Mouse (Mus musculus): ENCODE results near the gene Nrarp.

The Nrarp gene

GRCm38 (mm10) chr2:25194486-25195171, 14.1 kb downstream of the Nrarp start:
- intact Hi-C loops (cut with DNase I): loop anchor here (10.0 kb wide), 1 partner anchor 140 kb away; the partner anchor contains the start of gene Man1b1

GRCm38 (mm10) chr2:25195211-25196156, 14.9 kb downstream of the Nrarp start:
- intact Hi-C loops (cut with DNase I): loop anchor here (10.0 kb wide), 1 partner anchor 139 kb away; the partner anchor contains the start of gene Man1b1

GRCm38 (mm10) chr2:25196172-25196954, 15.8 kb downstream of the Nrarp start, which contains the start of gene Tor4a:
Tor4a (minus strand) TSS chr2:25196886.
- intact Hi-C loops (cut with DNase I): loop anchor here (10.0 kb wide), 1 partner anchor 138 kb away; the partner anchor contains the start of gene Man1b1

GRCm38 (mm10) chr2:25197191-25197590, 16.6 kb downstream of the Nrarp start:
- intact Hi-C loops (cut with DNase I): loop anchor here (10.0 kb wide), 1 partner anchor 138 kb away; the partner anchor contains the start of gene Man1b1

- intact Hi-C loops (cut with DNase I): loop anchor here (10.0 kb wide), 1 partner anchor 137 kb away; the partner anchor contains the start of gene Man1b1
Observed at GRCm38 (mm10) chr2:25197946-25198345, 17.4 kb downstream of the Nrarp start.

GRCm38 (mm10) chr2:25200631-25201030, 20.1 kb downstream of the Nrarp start:
- intact Hi-C loops (cut with DNase I): no loop called here

- intact Hi-C loops (cut with DNase I): no loop called here
Observed at GRCm38 (mm10) chr2:25203631-25204214, 23.2 kb downstream of the Nrarp start.

- intact Hi-C loops (cut with DNase I): no loop called here
Observed at GRCm38 (mm10) chr2:25207593-25207992, 27.0 kb downstream of the Nrarp start.

- intact Hi-C loops (cut with DNase I): no loop called here
Observed at GRCm38 (mm10) chr2:25210686-25211085, 30.1 kb downstream of the Nrarp start.

- intact Hi-C loops (cut with DNase I): no loop called here
Observed at GRCm38 (mm10) chr2:25211121-25211670, 30.6 kb downstream of the Nrarp start, which contains the start of gene Nelfb. Nelfb (minus strand) TSS chr2:25211489.

GRCm38 (mm10) chr2:25213266-25213865, 32.8 kb downstream of the Nrarp start:
- intact Hi-C loops (cut with DNase I): no loop called here

- intact Hi-C loops (cut with DNase I): no loop called here
Observed at GRCm38 (mm10) chr2:25214444-25214843, 33.9 kb downstream of the Nrarp start, which contains the start of gene Stpg3. Stpg3 (minus strand) TSS chr2:25214637.

GRCm38 (mm10) chr2:25217666-25218065, 37.1 kb downstream of the Nrarp start:
- intact Hi-C loops (cut with DNase I): no loop called here

- intact Hi-C loops (cut with DNase I): no loop called here
Observed at GRCm38 (mm10) chr2:25218445-25218844, 37.9 kb downstream of the Nrarp start, which contains the start of gene Fam166a. Fam166a (plus strand) TSS chr2:25218745.

- intact Hi-C loops (cut with DNase I): no loop called here
Observed at GRCm38 (mm10) chr2:25221331-25221772, 40.8 kb downstream of the Nrarp start.

- intact Hi-C loops (cut with DNase I): no loop called here
Observed at GRCm38 (mm10) chr2:25223681-25224491, 43.3 kb downstream of the Nrarp start.

- intact Hi-C loops (cut with DNase I): no loop called here
Observed at GRCm38 (mm10) chr2:25224492-25224765, 43.9 kb downstream of the Nrarp start, which contains the start of gene Tubb4b. Tubb4b (minus strand) TSS chr2:25224702.
